Mouse (Mus musculus): ENCODE results near the gene Fam178b.

DNA sequence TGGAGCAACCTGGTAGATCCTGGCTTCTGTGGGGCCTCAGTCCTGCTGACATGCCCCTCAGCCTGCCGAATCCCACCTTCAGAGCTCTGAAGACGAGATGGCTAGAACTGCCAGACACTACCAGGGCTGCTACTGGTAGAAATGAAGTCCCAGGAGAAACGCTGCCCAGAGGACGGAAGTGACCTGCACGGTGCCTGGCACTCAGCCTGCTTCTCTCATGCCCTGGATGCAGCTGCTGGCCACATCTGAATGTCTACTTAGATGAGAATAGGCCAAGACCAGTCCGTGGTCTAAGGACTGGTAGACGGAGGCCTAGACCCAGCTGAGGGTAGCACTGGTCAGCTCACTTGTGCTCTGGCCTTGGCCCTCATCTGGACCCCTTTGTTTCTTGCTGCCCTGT lies 152.0 kb downstream of the Fam178b start:
- TF ChIP-seq POLR2A (IDR thresholded peaks at IDR 0.05; ENCODE audit: insufficient read depth, low read depth, low read length) (no peak), CTCF (IDR thresholded peaks at IDR 0.05; ENCODE audit: insufficient read depth, low read depth, low read length) (no peak)
